Mouse (Mus musculus) neutrophil, adult 5-6 weeks (primary cell): ENCODE measurements around the gene Ciapin1. TPM values are rescaled to one million over a fixed set of nuclear protein-coding genes. Genes with fewer than 3 reads are reported as not detected.

Experiments used
- ATAC-seq: fragments of 151-379, 151-347 bp; 2 replicates; pipeline ENCODE4 v1.8.0; 2017; ENCODE audit warnings: mild to moderate bottlenecking, moderate TSS enrichment; ENCODE audit not compliant: insufficient number of reproducible peaks, poor library complexity, low FRiP score, severe bottlenecking; ENCODE audit errors: extremely low read depth
- total RNA-seq: library from RNA; stranded (forward); fragments of 200-1000 nt; gene quantifications from 2 replicates; pipeline ENCODE4 v1.2.3, GENCODE M21; 2017

Ciapin1 gene
- total RNA-seq, 1 experiment from 2014 or later, result 26.1 TPM

GRCm38 (mm10) chr8:94812645-94813098 is 25.5 kb downstream of the Ciapin1 start:
- peak; percentile 67 for ATAC-seq

DNA sequence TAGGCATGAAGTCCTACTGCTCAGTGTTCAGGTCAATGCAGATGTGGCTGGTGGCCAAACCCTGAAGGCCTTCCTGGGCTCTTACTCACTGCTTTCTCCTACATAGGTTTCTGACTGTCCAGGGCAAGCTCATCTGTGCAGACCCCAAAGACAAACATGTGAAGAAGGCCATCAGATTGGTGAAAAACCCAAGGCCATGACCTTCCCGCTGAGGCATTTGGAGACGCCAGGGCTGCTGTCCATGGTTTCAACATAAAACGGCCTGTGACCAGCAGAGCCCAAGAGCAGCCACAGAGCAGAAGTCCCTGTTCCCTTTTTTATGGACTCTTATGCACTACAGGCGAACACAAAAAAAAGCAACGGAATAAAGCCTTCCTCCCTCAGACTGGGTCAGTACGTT is 26.5 kb downstream of the Ciapin1 start:
- no peak for ATAC-seq

DNA sequence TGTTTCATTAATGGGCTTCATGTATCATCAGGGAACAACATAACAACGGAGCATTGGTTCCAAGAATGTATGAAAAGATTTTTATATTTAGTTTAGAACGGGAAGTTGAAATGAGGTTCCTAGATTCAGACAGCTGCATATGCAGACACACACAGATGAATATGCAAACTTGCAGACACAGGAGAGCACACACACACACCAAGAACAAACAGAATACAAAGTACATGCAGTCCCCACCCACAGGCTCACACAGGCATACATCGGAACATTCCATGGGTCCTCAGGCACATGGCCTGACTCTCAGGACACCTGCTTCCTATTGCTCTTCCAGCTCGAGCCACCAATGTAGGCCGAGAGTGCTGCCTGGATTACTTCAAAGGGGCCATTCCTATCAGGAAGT is 27.3 kb downstream of the Ciapin1 start:
- ATAC-seq, result no peak

- no peak for ATAC-seq
These were observed 28.0 kb downstream of the Ciapin1 start, which contains the start of gene Ccl17 for GRCm38 (mm10) chr8:94810153-94810552. Gene Ccl17 (plus strand): TSS chr8:94810453.

DNA sequence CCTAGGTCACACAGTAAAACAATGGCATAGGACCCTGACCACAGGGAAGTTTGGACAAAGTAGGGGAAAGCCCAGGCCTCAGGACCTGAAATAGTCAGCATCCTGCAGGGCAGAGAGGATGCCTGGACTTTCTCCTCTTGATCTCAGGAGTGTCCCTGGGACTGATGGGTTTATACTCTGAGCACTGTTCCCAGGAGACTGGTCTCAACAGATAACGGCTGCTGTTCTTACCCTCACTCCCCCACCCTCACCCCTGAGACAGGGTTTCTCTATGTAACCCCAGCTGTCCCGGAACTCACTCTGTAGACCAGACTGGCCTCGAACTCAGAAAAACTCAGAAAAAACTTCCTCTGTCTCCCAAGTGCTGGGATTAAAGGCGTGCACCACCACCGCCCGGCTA is 29.8 kb downstream of the Ciapin1 start:
- ATAC-seq, result no peak

- no peak for ATAC-seq
These were observed 30.7 kb downstream of the Ciapin1 start for GRCm38 (mm10) chr8:94807506-94807905.

- ATAC-seq, result no peak
These were observed 32.3 kb downstream of the Ciapin1 start for GRCm38 (mm10) chr8:94805811-94806210.

- ATAC-seq, result no peak
These were observed 33.4 kb downstream of the Ciapin1 start for GRCm38 (mm10) chr8:94804546-94805340.

DNA sequence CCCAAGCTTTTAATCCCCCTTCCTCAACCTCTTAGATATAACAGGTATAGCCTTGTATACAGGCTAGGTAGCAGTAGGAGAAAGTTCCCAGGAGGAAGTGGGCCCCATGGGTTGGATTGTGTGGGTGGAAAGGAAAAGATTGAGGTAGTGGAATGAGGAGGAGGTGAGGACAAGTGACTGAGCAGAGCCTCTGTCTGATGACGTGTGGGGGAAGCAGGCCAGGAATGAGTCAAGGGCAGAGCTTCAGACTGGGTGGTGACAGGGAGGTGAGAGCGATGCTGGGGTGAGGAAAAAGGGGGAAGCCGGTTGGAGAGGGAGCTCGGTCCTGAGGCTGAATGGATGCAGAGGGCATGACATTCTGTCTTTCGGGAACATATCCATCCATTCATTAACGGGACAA is 34.6 kb downstream of the Ciapin1 start:
- ATAC-seq, result no peak

- ATAC-seq, result no peak
These were observed 35.8 kb downstream of the Ciapin1 start for GRCm38 (mm10) chr8:94802375-94802774.

DNA sequence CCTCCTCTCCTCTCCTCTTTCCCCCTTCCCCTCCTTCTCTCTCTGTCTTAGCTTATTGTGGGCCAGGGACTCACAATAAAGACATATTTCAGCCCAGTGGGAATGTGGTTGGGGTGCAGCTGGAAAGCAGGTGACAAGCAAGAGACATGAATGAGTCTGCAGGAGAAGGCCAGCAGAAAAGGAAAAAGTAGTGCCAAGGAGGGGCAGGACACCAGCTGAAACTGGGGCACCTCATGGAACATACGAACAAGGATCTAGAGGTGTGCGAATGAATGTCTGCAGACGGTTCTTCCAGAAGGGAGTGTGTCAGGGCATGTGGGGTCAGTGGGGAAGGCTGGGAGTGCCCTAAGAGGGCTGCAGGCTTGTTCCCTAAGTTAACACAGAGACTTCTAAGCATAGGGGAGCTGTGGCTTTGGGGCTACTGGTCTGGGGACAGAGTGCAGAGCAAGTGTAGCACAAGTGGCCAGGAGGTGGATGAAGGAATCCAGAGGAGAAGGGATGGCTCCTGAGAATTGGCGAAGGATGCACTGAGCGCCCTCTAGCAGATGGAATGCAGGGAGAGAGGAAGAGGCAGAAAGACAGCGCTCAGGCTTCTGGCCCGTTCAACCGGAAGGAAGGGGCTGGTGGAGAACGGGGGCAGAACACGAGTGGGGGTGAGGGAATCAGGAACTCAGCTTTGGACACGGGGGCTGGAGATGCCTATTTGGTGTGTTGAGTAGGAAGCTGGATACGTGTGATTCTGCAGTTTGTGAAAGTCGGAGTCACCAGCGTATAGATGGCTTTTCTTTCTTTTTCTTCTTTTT is 36.7 kb downstream of the Ciapin1 start:
- ATAC-seq, result no peak

DNA sequence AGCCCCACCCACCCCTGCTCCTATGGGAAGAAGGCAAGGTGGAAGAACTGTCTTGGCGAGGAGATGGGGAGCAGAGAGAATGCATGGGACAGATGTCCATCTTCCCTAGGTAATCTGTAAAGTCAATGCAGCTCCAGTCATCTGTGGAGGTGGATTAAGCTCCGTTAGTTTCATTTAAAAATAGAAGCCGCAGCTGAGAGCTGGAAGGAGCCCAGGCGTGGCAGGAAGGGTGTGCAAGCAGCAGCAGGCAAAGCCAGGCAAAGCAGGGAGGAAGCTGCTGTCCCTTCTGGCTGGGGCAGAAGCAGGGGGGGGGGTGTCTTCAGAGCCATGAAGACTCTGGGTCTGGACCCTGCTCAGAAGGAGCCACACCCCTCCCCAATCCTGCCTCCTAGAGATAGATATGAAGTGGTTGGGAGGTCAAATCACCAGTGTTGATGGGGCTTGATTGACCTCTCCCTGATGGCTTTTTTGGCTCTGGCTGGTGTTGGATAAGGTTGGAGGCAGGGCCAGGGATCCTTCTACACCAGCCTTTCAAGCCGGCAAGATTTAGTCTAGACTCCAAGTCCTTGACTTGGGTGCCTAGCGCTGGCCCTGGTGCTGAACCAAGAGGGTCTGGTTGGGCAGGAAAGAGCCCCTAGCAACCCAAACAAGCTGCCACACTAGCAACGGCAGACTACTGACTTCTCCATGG is 37.7 kb downstream of the Ciapin1 start:
- ATAC-seq, result no peak

GRCm38 (mm10) chr8:94794782-94795181 is 43.4 kb downstream of the Ciapin1 start:
- no peak for ATAC-seq

GRCm38 (mm10) chr8:94794368-94794767 is 43.8 kb downstream of the Ciapin1 start:
- ATAC-seq, result no peak

DNA sequence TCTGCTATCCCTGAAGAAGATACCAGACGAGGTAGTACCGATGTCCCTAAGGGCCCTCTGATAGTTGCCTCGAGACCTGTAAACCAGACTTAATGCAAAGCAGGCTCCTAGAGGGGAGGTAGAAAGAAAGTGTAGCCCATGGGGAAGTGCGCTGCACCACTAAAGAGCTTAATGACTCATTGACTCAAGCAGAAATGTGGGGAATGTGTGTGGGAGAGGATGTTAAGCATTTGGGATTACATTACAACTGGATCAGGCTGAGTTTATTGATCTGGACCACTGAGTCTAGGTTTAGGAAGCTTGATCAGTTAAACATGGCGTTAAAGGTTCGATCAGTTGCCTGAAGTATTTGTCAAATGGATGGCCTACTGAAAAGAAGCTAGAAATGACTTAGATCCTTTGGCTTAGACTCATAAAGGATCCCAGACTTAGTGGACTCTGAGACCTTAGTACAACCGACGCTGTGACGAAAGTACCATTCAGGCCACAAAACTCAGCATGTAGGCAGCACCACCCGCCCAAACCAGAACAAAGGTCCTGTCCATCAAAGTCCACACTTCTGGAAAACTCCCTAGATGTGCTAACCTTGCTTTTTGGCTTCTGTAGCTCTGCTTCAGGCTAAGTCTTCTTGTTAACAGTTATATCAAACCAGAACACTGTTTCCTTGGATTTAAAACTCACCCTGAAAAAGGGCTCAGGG is 48.8 kb downstream of the Ciapin1 start:
- ATAC-seq, result no peak

- no peak; the same call in 1 of the 2 replicates for ATAC-seq
These were observed 50.3 kb downstream of the Ciapin1 start for GRCm38 (mm10) chr8:94787524-94788501.

GRCm38 (mm10) chr8:94785995-94786595 is 52.1 kb downstream of the Ciapin1 start:
- ATAC-seq, result no peak
